Mouse (Mus musculus): ENCODE results near the gene Sprr2d.

Gene Sprr2d

GRCm38 (mm10) chr3:92338840-92339239, at the start of gene Sprr2d:
TSS of gene Sprr2d (plus strand) at chr3:92339140.
- DNase-seq (ENCODE audit: low spot score): no peak

DNA sequence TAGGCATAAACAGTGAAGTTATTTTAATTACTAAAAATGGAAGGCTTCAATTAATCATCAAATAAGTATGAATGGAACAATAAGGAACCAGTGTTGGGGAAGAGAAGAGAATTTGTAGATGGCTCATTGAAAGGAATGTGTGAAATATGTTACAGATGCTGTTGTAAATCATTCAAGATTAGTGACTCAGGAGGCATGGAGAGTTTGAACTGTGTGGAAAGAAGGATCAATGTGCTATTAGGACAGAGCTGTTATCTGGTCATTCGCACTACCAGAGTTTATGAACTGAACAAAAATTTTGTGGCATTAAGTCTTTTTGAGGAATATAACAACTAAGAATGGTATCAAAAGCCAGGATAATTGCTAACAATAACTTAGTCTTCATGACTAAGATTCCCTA, 31.5 kb upstream of the Sprr2d start:
- DNase-seq (ENCODE audit: low spot score): no peak

- no peak for DNase-seq (ENCODE audit: low spot score)
Observed at GRCm38 (mm10) chr3:92316320-92316719, 22.6 kb upstream of the Sprr2d start, which contains the start of gene Sprr2b. TSS of gene Sprr2b (plus strand) at chr3:92316620.

GRCm38 (mm10) chr3:92317384-92317783, 21.6 kb upstream of the Sprr2d start:
- no peak for DNase-seq (ENCODE audit: low spot score)

DNA sequence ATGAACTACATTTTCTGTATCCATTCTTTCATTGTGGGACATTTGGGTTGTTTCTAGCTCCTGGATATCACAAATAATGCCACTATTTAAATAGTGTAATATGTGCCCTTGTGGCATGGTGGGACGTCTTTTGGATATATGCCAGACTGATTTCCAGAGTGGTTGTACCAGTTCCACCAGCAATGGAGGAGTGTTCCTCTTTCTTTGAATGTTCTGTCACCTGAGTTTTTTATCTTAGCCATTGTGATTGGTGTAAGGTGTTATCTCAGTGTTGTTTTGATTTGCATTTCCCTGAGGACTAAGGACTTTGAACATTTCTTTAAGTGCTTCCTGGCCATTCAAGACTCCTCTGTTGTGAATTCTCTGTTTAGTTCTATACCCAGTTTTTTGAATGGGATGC, 2.7 kb upstream of the Sprr2d start:
- no peak for DNase-seq (ENCODE audit: low spot score)

DNA sequence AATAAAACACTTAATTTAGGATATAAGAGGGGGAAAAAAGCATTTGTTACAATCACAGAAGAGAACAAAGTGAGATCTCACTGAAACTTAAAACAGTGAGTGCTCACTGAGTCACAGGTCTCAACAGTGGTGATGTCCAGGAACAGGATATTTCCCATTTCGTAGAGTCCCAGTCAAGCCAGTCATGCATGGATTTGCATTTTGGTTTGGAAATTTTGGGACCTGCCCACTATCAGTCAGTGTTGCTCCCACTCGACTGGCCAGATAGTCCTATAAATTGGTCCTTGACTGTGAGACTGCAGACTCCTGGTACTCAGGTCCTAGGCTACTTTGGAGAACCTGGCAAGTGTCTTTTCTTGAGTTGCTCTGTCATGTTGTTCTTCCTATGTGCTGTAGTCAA, 12.9 kb downstream of the Sprr2d start, which contains the start of gene Sprr2e:
Sprr2e (plus strand) TSS at position 301 of the 400 bp plus-strand sequence.
- DNase-seq (ENCODE audit: low spot score): no peak

GRCm38 (mm10) chr3:92361619-92362018, 22.7 kb downstream of the Sprr2d start:
- DNase-seq (ENCODE audit: low spot score): no peak

- DNase-seq (ENCODE audit: low spot score): no peak
Observed at GRCm38 (mm10) chr3:92364887-92365286, 25.9 kb downstream of the Sprr2d start, which contains the start of gene Sprr2f. TSS of gene Sprr2f (plus strand) at chr3:92365187.

DNA sequence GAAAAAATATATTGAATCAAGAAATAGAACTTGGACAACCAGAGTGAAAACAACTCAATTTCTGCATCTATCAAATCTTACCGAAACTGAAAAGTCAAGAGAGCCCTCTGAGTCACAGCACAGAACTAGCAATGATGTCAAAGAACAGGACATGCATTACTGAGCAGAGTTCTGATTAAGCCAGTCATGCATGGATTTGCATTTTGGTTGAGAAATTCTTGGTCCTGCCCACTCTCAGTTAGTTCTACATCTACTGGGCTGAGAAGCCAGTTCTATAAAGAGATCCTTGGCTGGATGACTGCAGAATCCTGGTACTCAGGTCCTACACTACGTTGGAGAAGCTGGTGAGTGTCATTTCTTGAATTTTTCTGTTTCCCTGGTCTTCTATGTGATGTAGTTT, 34.7 kb downstream of the Sprr2d start:
- DNase-seq (ENCODE audit: low spot score): no peak

DNA sequence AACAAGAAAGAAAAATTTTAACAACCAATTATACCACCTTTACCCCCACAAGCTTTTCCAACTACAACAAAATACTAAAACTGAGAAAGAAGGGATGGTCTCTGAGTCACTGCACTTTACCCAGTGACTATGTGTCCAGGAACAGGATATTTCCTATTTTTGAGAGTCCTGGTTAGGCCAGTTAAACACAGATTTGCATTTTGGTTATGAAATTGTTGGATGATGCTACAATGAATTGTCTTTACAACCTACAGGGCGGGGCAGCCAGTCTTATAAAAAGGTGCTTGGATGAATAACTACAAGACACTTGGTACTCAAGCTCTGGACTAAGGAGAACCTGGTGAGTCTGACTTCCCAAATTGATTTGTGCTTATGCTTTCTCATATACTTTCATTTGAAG, 46.4 kb downstream of the Sprr2d start, which contains the start of gene Sprr2h:
Sprr2h (plus strand) TSS at position 301 of the 400 bp plus-strand sequence.
- no peak for DNase-seq (ENCODE audit: low spot score)
